Mouse (Mus musculus) embryonic facial prominence, embryonic 10.5 days (tissue): ENCODE data around the gene Aarsd1. TPM values are rescaled to one million over a fixed set of nuclear protein-coding genes. Genes with fewer than 3 reads are reported as not detected.

Experiments used
- DNase-seq: peaks from one replicate; pipeline ENCODE4 v3.0.0-alpha.2; 2017; ENCODE audit warnings: low spot score
- H3K27ac ChIP-seq: fragments of 300-500 bp; sonication (generic); replicated peaks from 2 replicates; pipeline ENCODE4 v1.5.1; 2016; ENCODE audit warnings: mild to moderate bottlenecking
- H3K27me3 ChIP-seq: fragments of 300-500 bp; sonication (generic); replicated peaks from 2 replicates; pipeline ENCODE4 v1.6.1; 2016; ENCODE audit warnings: low read depth, mild to moderate bottlenecking; ENCODE audit not compliant: poor library complexity, severe bottlenecking
- H3K36me3 ChIP-seq: fragments of 300-500 bp; sonication (generic); replicated peaks from 2 replicates; pipeline ENCODE4 v1.6.1; 2016; ENCODE audit warnings: mild to moderate bottlenecking, moderate library complexity
- H3K4me1 ChIP-seq: fragments of 300-500 bp; sonication (generic); 2 replicates; pipeline ENCODE4 v1.6.1; 2016
- H3K4me3 ChIP-seq: fragments of 300-500 bp; sonication (generic); 2 replicates; pipeline ENCODE4 v1.5.1; 2016; ENCODE audit warnings: mild to moderate bottlenecking, moderate library complexity
- H3K9me3 ChIP-seq: fragments of 300-500 bp; sonication (generic); 2 replicates; pipeline ENCODE4 v1.6.1; 2016; ENCODE audit warnings: mild to moderate bottlenecking
- WGBS: fragments of 180-500 bp; shearing (Covaris S2); methylation state at CpG from one replicate; pipeline ENCODE4 v1.1.7; 2016; 5-methylcytosine and 5-hydroxymethylcytosine counted together
- microRNA-seq: library from miRNA; unstranded; fragments of <30 nt; microRNA quantifications from one replicate; pipeline ENCODE4, GENCODE M21; 2017
- polyA plus RNA-seq: library from polyadenylated mRNA; unstranded; fragments of >200 nt; fragmentation: Nextera tagmentation; extraction: Ambion mirVana; gene quantifications from 2 replicates; pipeline ENCODE4 v1.2.1, GENCODE M21; 2016

Gene Aarsd1
- polyA plus RNA-seq, 1 experiment from 2014 or later: 102 TPM

DNA sequence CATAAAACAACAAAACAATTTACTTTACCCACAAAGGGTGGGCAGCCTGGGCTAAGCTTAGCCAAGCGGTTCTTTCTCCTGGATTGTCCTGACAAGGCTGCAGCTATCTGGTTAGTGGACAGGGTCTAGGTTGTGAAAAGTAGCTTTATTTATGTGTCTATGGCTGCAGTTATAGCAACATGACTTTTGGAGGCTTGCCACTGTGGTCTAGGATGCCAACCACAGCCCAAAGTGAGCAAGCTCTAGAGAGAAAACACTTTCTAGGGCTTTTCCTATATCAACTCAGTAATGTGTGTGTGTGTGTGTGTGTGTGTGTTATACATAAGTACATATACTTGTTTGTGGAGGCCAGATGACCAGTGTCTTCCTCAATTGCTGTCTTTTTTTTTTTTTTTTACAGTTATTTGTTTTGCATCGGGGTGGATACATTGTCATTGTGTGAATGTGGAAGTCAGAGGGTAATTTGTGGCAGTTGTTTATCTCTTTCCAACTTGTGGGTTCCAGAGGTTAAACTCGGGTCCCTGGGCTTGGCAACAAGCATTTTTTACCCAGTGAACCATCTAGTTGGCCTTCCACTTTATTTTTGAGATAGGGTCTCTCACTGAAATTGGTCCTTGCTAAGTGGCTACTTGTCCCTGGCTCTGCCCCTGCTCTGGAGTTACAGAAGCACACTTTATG lies 59.8 kb downstream of the Aarsd1 start:
- Histone ChIP-seq H3K4me1 (peaks cover 12% of the 10 kb centered on the region; the same call in 1 of the 2 replicates), H3K9me3 (no peaks in the 10 kb centered on the region), H3K4me3 (no peak overlapping the region), H3K36me3 (no peaks in the 10 kb centered on the region), H3K27ac (no peak overlapping the region), H3K27me3 (no peaks in the 10 kb centered on the region; the same call in 1 of the 2 replicates)
- 83% methylated on average over 3 of the region's 3 CpGs for whole genome bisulfite sequencing
- DNase-seq: no peak

Small RNA genes lying within 50 kb of the gene (microRNA-seq; reads per million reads assigned to microRNA genes)
- not detected for gene Mir6929

Other genes with a start within 250 kb of the Aarsd1 start
- 0.23 and 0.31 TPM in 2 replicates for gene Cntnap1, start 247.1 kb downstream of the Aarsd1 start, polyA plus RNA-seq
- 3.7 and 4.0 TPM in 2 replicates for gene Plekhh3, start 246.3 kb downstream of the Aarsd1 start, polyA plus RNA-seq
- 0.16 TPM in 1 of 2 replicates, not detected in the other for gene Ccr10, start 242.2 kb downstream of the Aarsd1 start, polyA plus RNA-seq
- gene Ezh1, start 191.2 kb downstream of the Aarsd1 start, polyA plus RNA-seq: 13.3 and 14.5 TPM in 2 replicates
- gene Ramp2, start 171.6 kb downstream of the Aarsd1 start, polyA plus RNA-seq: 66.4 and 68.4 TPM in 2 replicates
- gene Vps25, start 163.9 kb downstream of the Aarsd1 start, polyA plus RNA-seq: 124 TPM in 2 replicates
- 6.0 and 8.3 TPM in 2 replicates for gene Wnk4, start 157.0 kb downstream of the Aarsd1 start, polyA plus RNA-seq
- 1.3 and 1.4 TPM in 2 replicates for gene Cntd1, start 138.6 kb downstream of the Aarsd1 start, polyA plus RNA-seq
- 200 and 203 TPM in 2 replicates for gene Coa3, start 138.5 kb downstream of the Aarsd1 start, polyA plus RNA-seq
- gene Becn1, start 115.3 kb downstream of the Aarsd1 start, polyA plus RNA-seq: 141 and 154 TPM in 2 replicates
- gene Psme3, start 101.4 kb downstream of the Aarsd1 start, polyA plus RNA-seq: 189 and 203 TPM in 2 replicates
- 2.6 and 3.4 TPM in 2 replicates for gene Aoc2, start 92.6 kb downstream of the Aarsd1 start, polyA plus RNA-seq
- gene Aoc3, start 87.0 kb downstream of the Aarsd1 start, polyA plus RNA-seq: 0.04 TPM in 1 of 2 replicates, not detected in the other
- gene G6pc, start 50.1 kb downstream of the Aarsd1 start, polyA plus RNA-seq: not detected in 2 replicates
- gene Gm27029, start 7.2 kb upstream of the Aarsd1 start, polyA plus RNA-seq: 12.6 and 13.1 TPM in 2 replicates
- gene Rundc1, start 7.5 kb upstream of the Aarsd1 start, polyA plus RNA-seq: 17.5 and 21.4 TPM in 2 replicates
- 3.9 and 4.7 TPM in 2 replicates for gene Ptges3l, start 7.7 kb upstream of the Aarsd1 start, polyA plus RNA-seq
- gene Rpl27, start 24.7 kb upstream of the Aarsd1 start, polyA plus RNA-seq: 469 and 481 TPM in 2 replicates
- gene Ifi35, start 30.8 kb upstream of the Aarsd1 start, polyA plus RNA-seq: 2.1 and 3.1 TPM in 2 replicates
- gene Rnd2, start 47.4 kb upstream of the Aarsd1 start, polyA plus RNA-seq: 16.5 and 31.6 TPM in 2 replicates
- 21.3 and 29.6 TPM in 2 replicates for gene Vat1, start 48.6 kb upstream of the Aarsd1 start, polyA plus RNA-seq
- gene Brca1, start 134.3 kb upstream of the Aarsd1 start, polyA plus RNA-seq: 23.7 and 27.0 TPM in 2 replicates
- gene Nbr1, start 134.5 kb upstream of the Aarsd1 start, polyA plus RNA-seq: 68.0 and 70.0 TPM in 2 replicates
- 1.5 and 2.1 TPM in 2 replicates for gene Tmem106a, start 164.6 kb upstream of the Aarsd1 start, polyA plus RNA-seq
- not detected in 2 replicates for gene Gm11634, start 181.6 kb upstream of the Aarsd1 start, polyA plus RNA-seq
- 28.2 and 29.4 TPM in 2 replicates for gene Rdm1, start 209.6 kb upstream of the Aarsd1 start, polyA plus RNA-seq
- 3.3 and 5.1 TPM in 2 replicates for gene Arl4d, start 247.9 kb upstream of the Aarsd1 start, polyA plus RNA-seq